Mouse (Mus musculus): ENCODE measurements around the gene Gm17387. TPM values are rescaled to one million over a fixed set of nuclear protein-coding genes. Genes with fewer than 3 reads are reported as not detected.

Gm17387 gene
- total and polyA plus RNA-seq, 3 experiments: not detected

GRCm38 (mm10) chr7:140990622-140991021, 38.3 kb upstream of the Gm17387 start:
- Histone ChIP-seq H3K79me2 (ENCODE audit: control insufficient read depth, insufficient read depth, low read length, poor library complexity) (no peaks in the 10 kb centered on the region), H3K36me3 (ENCODE audit: control insufficient read depth in 1 of 2, insufficient read depth in 2 of 2, low read length in 2 of 2) (no peaks in the 10 kb centered on the region), H3K4me1 (ENCODE audit: control insufficient read depth in 1 of 2, insufficient read depth in 2 of 2, low read length in 2 of 2) (no peaks in the 10 kb centered on the region), H3K9ac (ENCODE audit: control insufficient read depth, low read depth, low read length, poor library complexity, severe bottlenecking) (no peak overlapping the region), H3K27ac (ENCODE audit: control insufficient read depth, low read depth, low read length) (no peak overlapping the region), H3K4me3 (ENCODE audit: control insufficient read depth in 1 of 2, insufficient read depth in 1 of 2, low read depth in 2 of 2, low read length in 2 of 2) (no peak overlapping the region), H3K9me3 (replicated peaks; ENCODE audit: insufficient read depth, low read length) (no peaks in the 10 kb centered on the region), H3K27me3 (ENCODE audit: control insufficient read depth in 1 of 2, insufficient read depth in 2 of 2, low read length in 2 of 2) (peaks cover 0 to 4% of the 10 kb centered on the region in 2 experiments; a peak in 3 of 4 replicates)
- DNase-seq (ENCODE audit: low read depth, low spot score): no peak
- TF ChIP-seq MEF2A (IDR thresholded peaks at IDR 0.05; ENCODE audit: extremely low read depth, insufficient replicate concordance, low read depth, low read length, poor library complexity, severe bottlenecking) (no peak), ZC3H11A (IDR thresholded peaks at IDR 0.05; ENCODE audit: low read depth, low read length) (no peak), CHD2 (IDR thresholded peaks at IDR 0.05; ENCODE audit: low read length) (no peak)

DNA sequence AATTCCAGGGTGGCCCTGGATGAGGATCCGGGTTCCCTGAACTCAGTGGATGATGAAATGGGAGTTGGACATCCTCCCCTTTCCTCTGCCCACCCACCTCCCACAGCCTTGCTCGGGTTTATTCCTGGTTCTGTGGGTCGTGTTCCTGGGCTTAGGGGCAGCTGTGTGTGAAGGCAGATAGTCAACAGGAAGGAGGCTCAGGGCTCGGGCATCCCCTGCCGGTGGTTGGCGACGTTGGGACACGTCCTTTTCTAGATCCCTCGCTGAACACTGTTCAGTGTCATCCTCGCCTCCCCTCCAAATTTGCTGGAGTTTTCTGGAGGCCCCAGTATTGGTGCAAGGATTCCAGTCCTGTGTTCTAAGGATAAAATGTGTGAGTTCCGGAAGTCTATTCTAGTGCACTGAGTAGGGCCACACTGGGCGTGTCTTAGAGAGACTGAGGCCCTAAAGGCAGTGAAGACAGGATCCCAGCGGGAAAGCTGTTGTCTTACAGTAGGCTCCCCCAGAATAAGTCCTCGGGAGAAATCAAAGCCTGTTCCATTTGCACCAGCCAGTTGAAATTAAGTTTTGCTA, 37.7 kb upstream of the Gm17387 start:
- Histone ChIP-seq H3K27me3 (ENCODE audit: control insufficient read depth in 1 of 2, insufficient read depth in 2 of 2, low read length in 2 of 2) (peaks cover 0 to 2% of the 10 kb centered on the region in 2 experiments; a peak in 3 of 4 replicates), H3K9ac (ENCODE audit: control insufficient read depth, low read depth, low read length, poor library complexity, severe bottlenecking) (no peak overlapping the region), H3K27ac (ENCODE audit: control insufficient read depth, low read depth, low read length) (no peak overlapping the region), H3K4me3 (ENCODE audit: control insufficient read depth in 1 of 2, insufficient read depth in 1 of 2, low read depth in 2 of 2, low read length in 2 of 2) (no peak overlapping the region), H3K9me3 (replicated peaks; ENCODE audit: insufficient read depth, low read length) (no peaks in the 10 kb centered on the region), H3K36me3 (ENCODE audit: control insufficient read depth in 1 of 2, insufficient read depth in 2 of 2, low read length in 2 of 2) (no peaks in the 10 kb centered on the region), H3K4me1 (ENCODE audit: control insufficient read depth in 1 of 2, insufficient read depth in 2 of 2, low read length in 2 of 2) (no peaks in the 10 kb centered on the region), H3K79me2 (ENCODE audit: control insufficient read depth, insufficient read depth, low read length, poor library complexity) (no peaks in the 10 kb centered on the region)
- TF ChIP-seq NRF1 (IDR thresholded peaks at IDR 0.05; ENCODE audit: insufficient read depth, low read depth, low read length, poor library complexity, severe bottlenecking) (no peak), POLR2AphosphoS2 (IDR thresholded peaks at IDR 0.05; ENCODE audit: low read length) (no peak)
- DNase-seq (ENCODE audit: low read depth, low spot score): no peak

GRCm38 (mm10) chr7:140997817-140998216, 31.1 kb upstream of the Gm17387 start:
- Histone ChIP-seq H3K27ac (ENCODE audit: control insufficient read depth, low read depth, low read length) (no peak overlapping the region), H3K4me1 (ENCODE audit: control insufficient read depth in 1 of 2, insufficient read depth in 2 of 2, low read length in 2 of 2) (no peaks in the 10 kb centered on the region)

More at GRCm38 (mm10) chr7:140997817-140998216, 31.1 kb upstream of the Gm17387 start:
- Histone ChIP-seq H3K9me3 (replicated peaks; ENCODE audit: insufficient read depth, low read length) (no peaks in the 10 kb centered on the region), H3K9ac (ENCODE audit: control insufficient read depth, low read depth, low read length, poor library complexity, severe bottlenecking) (no peak overlapping the region), H3K36me3 (ENCODE audit: control insufficient read depth in 1 of 2, insufficient read depth in 2 of 2, low read length in 2 of 2) (no peaks in the 10 kb centered on the region), H3K27me3 (ENCODE audit: control insufficient read depth in 1 of 2, insufficient read depth in 2 of 2, low read length in 2 of 2) (no peaks in the 10 kb centered on the region; a peak in 3 of 4 replicates), H3K4me3 (ENCODE audit: control insufficient read depth in 1 of 2, insufficient read depth in 1 of 2, low read depth in 2 of 2, low read length in 2 of 2) (no peak overlapping the region), H3K79me2 (ENCODE audit: control insufficient read depth, insufficient read depth, low read length, poor library complexity) (no peaks in the 10 kb centered on the region)
- TF ChIP-seq RAD21 (IDR thresholded peaks at IDR 0.05; ENCODE audit: low read depth, low read length): no peak
- no peak for TF ChIP-seq USF2 (IDR thresholded peaks at IDR 0.05; ENCODE audit: borderline replicate concordance in 1 of 2, insufficient read depth in 1 of 2, low read depth in 1 of 2, low read length in 2 of 2)
- TF ChIP-seq GABPA (IDR thresholded peaks at IDR 0.05; ENCODE audit: low read depth, low read length): no peak
- no peak for TF ChIP-seq SMC3 (IDR thresholded peaks at IDR 0.05; ENCODE audit: low read depth, low read length)
- TF ChIP-seq RCOR1 (IDR thresholded peaks at IDR 0.05; ENCODE audit: low read depth, low read length): no peak
- no peak for TF ChIP-seq ZNF384 (IDR thresholded peaks at IDR 0.05; ENCODE audit: low read depth, low read length)
- no peak for TF ChIP-seq ZMIZ1 (IDR thresholded peaks at IDR 0.05; ENCODE audit: low read depth, low read length)
- TF ChIP-seq CHD2 (IDR thresholded peaks at IDR 0.05; ENCODE audit: low read length): no peak
- TF ChIP-seq MAX (IDR thresholded peaks at IDR 0.05; ENCODE audit: low read length): no peak
- no peak for TF ChIP-seq BHLHE40 (IDR thresholded peaks at IDR 0.05; ENCODE audit: borderline replicate concordance, low read depth, low read length)
- no peak for TF ChIP-seq HCFC1 (IDR thresholded peaks at IDR 0.05; ENCODE audit: low read depth, low read length)
- TF ChIP-seq ELF1 (IDR thresholded peaks at IDR 0.05; ENCODE audit: low read depth, low read length): no peak
- TF ChIP-seq SIN3A (IDR thresholded peaks at IDR 0.05; ENCODE audit: low read length): no peak
- no peak for TF ChIP-seq CHD1 (IDR thresholded peaks at IDR 0.05; ENCODE audit: low read depth, low read length)
- DNase-seq (ENCODE audit: low read depth, low spot score): no peak
